Mouse (Mus musculus) right cerebral cortex, adult 18-20 months (tissue): Measurements from ENCODE around the gene Usp6nl.

Source experiments
- DNase-seq: peaks from one replicate; pipeline ENCODE4 v3.0.0; 2022; ENCODE audit warnings: mixed read lengths

The Usp6nl gene

DNA sequence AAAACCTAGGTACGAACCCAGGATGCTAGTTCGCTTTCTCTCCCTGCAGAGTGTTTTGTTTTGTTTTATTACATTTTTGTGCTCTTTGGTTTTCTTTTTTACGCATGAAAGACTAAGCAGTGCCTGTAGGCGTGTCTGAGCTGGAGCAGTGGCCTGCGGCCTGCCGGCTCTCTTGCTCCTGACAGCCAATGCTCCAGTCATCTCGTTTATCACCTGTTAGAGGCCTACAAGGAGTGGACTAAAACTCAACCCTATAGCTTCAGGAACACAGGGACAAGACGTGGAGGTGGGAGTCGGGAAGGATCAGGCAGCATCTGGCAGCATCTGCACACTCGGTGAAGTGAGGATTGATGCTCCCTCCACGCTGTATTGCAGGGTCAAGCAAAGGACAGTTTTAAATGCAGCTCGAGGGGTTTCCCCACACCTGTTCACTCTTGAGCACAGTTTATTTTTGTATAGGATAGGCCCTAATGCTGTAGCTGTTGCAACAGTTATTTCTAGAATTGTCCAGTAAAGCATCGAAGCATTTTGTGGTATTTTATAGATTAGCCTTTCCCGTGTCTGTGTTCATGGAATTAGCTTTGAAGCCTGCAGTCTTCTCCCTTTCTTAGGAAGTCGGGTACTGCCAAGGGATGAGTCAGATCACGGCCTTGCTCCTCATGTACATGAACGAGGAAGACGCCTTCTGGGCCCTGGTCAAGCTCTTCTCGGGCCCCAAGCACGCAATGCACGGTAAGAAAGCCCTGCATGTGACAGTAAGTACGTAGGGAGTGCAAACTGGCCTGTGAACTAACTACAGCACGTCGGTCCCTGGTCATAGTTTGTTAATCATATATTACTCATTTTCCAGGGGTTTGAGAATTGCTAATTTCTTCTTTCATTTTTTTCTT is 101.4 kb downstream of the Usp6nl start:
- no peak for DNase-seq

DNA sequence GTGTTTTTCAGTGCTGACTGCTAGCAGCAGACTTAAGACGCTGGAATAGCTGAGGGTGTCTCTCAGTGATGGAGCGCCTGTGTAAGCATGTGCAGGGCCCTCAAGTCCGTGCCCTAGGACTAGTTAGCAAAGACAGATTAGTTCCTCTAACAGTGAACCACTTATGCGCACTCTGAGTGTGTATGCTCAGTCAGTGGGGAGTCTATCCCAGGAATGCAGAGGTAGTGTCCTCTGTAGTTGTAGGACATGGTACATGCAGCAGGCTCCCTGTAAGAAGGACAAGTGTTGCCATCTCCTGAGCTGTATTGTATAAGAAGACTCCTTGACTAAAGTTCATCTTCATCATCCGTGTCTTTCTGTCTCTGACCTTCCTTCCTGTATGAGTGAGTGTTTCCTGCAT is 102.4 kb downstream of the Usp6nl start:
- no peak for DNase-seq

GRCm38 (mm10) chr2:6436085-6436950 is 113.9 kb downstream of the Usp6nl start:
- DNase-seq = peak; percentile 52

GRCm38 (mm10) chr2:6441688-6442087 is 119.2 kb downstream of the Usp6nl start:
- DNase-seq = no peak

DNA sequence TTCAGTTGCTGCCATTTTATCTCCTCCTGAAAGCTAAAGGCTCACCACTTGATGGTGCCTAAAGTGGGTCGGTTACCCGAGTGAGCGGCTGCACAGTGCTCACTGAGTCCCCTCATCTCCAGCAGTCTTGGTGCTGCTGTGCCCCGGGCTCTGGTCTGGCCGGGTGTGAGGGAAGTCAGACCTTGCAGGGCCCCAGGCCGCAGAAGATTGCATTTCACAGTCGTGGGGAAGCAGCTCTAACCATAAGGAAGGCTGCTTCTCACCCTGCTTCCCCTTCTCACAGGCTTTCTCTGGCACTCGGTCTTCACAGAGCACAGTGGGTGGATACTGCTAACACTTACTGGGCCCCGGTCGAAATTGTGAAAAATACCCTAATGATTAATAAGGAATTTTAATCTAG is 119.8 kb downstream of the Usp6nl start:
- no peak for DNase-seq

GRCm38 (mm10) chr2:6444015-6444414 is 121.5 kb downstream of the Usp6nl start:
- DNase-seq = no peak

DNA sequence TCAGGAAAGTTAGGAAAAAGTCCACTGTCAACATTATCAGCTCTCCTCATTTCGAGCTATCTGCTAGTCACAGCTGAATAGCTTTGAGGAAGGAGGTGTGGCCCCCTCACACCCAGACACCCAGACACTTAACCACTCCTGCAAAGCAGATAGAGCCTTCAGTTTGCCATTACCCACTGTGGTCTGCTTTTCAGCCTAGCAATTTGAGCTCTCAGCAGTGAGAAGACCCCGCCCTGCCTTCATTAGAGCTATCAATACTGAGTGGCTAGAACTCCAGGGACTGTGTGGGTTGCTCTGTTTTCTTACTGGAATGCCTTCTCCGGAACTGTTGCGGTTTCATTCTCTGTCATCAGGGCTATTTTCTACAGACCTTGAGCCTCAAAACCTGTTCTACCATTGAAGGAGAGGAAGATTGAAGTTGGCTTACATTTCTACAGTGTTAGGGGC is 122.3 kb downstream of the Usp6nl start:
- DNase-seq = no peak

- no peak for DNase-seq
These were observed 123.4 kb downstream of the Usp6nl start for GRCm38 (mm10) chr2:6445858-6446257.

DNA sequence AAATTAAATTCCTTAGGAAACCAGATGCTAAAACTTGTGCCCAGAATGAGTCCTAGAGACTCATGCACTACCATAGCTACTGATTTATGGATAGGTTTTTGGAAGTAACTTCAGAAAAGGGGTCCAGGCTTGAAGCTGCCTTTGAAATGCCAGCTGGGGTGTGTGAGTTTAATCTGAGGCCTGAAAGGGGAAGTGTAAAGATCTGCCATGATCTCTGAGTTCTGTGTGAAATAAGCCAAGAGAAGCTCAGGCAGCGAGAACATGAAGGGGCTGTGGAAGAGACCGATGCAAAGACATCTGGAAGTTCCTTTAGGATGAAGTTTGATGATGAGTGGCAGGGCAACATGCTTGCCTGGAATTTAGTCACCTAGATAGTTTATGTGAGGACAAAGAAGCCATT is 126.4 kb downstream of the Usp6nl start:
- DNase-seq = no peak

DNA sequence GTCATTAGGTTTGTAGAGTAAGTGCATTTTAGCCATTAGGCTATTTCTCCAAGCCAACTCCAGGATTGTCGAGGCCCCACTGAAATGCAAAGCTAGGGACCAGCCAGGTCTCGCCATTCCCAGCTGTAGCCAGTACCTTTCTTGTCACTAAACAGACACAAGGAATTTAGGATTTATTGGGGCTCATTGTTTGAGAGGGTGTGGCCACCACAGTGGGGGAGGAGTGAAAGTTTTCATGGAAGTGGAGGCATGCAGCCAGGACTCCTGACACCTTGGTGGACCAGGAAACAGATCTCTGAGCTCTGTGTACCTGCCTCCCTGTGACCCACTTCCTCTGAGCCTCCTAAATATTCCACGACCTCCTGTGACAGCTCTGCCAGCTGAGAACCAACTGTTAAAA is 127.2 kb downstream of the Usp6nl start:
- DNase-seq = no peak

DNA sequence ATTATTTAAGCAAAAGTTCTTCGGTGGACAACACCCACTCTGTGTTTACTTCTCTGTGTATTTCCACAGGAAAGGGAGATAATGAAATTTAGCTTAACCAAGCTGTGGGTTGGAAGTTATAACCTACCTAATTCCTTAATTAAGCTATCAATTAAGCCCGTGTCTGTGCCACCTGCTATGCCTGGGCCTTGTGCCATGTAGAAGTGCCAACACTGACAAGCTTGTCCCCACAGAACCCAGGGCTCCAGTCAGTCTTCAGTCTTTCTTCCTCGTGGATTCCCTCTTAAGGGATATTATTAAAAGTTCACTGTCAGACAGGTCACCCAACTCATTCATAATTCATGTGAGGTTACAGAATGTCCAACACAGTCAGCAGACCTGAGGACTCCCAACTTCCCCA is 128.1 kb downstream of the Usp6nl start:
- no peak for DNase-seq

DNA sequence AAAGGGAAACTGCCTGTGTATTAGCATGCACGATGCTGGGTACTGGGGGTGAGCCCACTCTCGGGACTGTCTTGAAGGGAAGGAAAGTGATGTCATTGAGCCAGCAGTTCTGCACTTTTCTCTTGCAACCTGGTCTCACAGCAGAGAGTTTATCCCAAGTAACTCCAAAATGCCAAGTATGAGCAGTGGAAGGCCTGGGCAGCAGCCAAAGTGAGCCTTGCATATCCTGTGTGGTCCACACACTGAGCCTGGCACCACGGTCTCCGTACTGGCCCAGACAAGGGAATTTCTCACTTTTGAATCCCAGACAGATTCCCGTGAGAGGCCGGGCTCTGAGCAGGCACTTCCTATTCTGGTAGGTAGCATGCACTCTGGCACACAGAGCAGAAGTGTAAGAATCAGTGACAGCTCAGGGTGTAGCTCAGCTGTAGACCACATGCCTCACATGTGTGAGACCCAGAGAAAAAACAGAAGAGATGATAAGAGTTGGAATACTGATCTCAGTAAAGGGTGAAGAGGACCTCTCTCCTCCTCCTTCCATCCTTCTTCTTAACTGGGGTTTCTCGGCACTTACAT is 132.6 kb downstream of the Usp6nl start:
- no peak for DNase-seq

DNA sequence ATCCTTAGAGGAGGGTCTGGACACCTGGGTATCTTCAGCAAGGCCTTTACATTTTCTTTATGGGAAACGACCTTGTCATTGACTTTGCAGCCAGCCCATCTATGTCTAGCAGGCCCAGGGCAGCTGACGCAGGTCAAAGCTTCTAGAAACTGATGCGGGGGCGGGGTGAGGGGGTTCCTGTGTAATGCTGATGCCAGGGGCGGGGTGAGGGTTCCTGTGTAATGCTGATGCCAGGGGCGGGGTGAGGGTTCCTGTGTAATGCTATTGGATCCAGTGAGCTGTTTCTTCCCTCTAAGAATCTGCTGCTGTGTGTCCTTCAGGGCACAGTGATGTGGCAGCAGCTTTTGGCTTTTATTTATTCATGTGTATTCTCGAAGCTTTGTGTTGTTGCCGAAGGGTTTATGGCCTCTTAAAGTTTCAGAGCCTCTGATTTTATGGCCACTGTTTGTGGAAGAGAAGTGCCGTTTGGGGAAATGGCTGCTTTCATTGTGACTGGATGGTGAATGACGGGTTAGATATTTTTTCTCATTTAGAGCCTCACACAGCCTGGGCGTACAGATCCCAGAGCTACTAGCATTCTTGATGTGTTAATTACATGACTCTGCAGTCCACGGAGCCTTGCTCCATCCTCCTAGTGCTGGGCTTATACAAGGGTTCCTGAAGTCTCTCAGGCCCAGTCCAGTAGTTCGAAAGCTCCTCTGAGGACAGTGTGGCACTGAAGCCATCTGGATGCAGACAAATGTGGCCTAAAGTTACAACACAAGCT is 137.0 kb downstream of the Usp6nl start:
- no peak for DNase-seq

GRCm38 (mm10) chr2:6462306-6462705 is 139.8 kb downstream of the Usp6nl start:
- DNase-seq = peak; percentile 37

DNA sequence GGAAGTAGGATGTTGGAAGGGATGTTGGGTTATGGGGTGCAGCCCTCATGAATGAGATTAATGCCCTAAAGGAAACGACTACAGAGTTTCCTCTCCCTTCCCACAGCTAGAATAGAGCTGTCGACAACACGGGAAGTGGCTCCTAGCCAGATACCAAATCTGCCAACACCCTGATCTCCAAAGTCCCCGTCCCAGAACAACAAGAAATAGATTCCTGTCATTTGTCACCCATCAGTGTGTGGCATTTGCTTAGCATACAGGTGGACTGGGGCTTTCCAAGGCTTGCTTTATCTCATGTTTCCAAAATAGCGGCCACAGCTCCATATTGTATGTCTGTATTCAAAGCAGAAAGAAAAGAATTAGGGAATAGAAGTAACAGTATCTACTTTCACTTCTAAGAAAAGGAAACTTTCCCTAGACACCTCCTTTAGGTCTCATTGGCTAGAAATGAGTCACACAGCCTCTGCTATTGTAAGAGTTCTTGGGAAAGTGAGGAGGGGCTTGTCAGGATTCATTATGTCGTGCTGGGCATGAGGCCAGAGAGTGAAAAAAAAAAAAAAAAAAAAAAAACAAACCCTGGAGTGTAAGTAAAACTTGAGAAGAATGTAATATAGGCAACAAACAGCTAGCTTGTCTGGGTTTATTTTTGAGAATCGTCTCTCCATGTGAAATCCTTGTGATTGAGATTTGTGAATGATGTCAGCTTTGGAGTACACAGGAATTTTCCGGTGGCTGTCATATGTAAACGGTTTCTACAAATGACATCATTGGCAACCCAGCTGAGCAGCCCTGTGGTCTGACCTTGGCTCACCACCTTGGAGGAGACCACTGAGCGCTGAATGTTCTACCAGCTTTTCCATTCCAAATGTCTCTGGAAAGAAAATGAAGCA is 141.6 kb downstream of the Usp6nl start:
- no peak for DNase-seq

GRCm38 (mm10) chr2:6466396-6466795 is 143.9 kb downstream of the Usp6nl start:
- DNase-seq = no peak

DNA sequence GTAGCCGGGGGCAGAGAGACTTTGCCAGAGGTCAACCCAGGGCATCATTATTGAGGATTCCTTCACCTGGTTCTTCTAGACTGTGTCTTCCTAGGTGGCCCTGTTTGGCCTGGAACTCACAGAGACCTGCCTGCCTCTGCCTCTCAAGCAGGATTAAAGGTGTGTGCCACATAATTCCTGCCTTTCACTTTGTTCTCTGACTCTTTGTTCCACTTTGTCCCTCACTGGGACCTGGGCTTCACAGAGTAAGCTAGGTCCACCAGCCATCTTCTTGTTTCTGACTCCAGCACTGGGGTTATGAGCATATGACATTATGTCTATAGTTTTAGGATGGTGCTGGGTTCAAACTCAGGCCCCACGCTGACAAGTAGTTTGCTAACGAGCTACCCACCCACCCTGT is 144.9 kb downstream of the Usp6nl start:
- DNase-seq = no peak

DNA sequence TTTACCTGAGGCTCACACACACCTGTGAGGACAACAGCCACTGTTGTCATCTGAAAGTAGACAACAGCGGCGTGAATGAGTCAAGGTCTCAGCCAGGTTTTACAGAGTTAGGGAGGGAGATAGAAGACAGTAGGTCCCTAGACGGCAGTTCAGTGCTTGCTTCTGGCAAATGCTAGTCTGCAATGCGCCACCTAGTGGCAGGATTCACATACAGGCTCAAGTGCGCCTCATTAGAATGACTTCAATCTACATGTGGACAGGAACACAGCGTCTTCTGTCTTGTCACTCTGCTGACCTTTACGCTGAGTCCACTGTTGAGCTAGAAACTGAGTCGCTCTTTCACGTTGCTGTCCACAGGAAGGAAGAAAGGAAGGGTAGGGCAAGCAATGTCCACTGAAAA is 146.7 kb downstream of the Usp6nl start:
- peak; percentile 52 for DNase-seq

DNA sequence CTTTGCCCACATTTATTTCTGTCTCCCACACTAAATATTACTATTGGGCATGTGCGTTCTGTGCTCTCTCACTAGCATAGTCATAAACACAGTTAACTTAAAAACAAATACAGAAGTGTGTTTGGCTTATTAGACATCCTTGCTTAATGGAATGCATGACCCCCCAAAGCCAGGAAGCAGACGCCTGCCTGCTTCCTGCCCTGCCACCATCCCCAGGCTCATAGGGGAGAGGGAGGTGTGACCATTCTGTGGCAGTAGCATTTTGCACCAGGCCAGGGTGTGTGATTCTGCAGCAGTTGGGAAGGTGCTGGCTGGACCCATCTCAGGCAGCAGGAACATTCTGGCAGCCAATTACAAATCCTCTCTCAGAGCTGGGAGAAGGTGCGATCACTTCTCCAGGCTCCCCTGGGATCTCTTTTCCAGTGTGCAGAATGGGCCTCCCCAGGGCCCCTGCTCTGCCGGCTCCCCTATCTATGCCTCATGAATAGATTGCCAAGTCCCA is 148.7 kb downstream of the Usp6nl start:
- no peak for DNase-seq

DNA sequence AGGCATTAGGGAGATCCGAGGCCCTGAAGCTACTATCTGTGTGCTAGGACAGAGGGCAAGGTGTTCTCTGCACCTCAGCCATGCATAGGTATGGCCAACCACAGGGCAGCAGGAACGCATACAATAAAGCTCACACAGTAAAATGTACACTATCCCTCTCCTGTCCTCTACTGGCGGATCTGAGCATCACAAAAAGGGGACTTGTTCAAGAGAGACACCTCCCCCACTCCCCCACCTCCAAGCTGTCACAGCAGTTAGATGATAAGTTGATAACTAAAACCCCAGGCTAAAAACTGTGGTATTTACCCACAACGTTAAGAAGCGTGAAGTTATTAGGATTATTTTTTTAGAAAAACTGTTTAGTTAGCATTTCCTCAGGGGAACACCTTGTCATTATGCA is 151.4 kb downstream of the Usp6nl start:
- no peak for DNase-seq

DNA sequence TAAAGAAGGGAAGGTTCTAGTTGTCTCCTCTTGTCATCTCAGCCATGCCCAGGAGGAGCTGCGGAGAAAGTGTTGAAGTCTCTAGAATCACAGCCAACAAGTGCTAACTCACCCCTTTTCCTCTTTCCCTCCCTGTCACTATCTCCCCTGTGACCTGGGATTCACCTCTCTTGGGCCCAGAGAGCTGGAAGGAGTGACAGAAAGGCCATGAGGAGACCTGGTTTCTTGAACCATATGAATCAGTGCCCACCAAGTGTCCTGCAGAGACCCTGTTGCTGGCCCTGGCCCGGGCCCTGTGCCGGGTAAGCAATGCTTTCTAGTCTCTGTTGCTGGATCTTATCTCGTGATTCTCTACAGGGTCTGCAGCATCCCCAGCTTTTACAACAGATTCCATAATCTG is 155.4 kb downstream of the Usp6nl start:
- DNase-seq = no peak
